Mouse (Mus musculus): ENCODE results near the gene 4931406C07Rik. TPM values are rescaled to one million over a fixed set of nuclear protein-coding genes. Genes with fewer than 3 reads are reported as not detected.
A peak's percentile ranks its signal among the peaks of the same experiment; 100 is the strongest.

4931406C07Rik gene
- polyA plus RNA-seq, 1 experiment, result 10.0 TPM

DNA sequence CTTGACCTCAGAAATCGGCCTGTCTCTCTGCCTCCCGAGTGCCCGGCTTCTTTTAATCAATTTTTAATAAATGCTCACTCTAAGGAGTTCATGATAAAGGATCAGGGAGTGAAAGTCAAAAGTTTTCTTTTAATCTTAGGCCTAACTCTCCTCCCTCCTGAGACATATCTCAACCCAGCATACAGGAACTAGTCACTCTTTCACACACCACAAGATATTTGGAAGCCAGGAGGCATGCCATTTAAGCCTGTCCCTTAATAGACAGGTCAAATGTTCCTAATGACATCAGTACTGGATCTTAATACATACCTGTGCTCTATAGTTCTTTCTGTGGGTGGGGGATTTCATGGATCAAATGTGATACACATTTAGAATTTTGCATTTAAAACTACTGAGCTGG is 27.9 kb downstream of the 4931406C07Rik start:
- Histone ChIP-seq H3K36me3 (ENCODE audit: control insufficient read depth, insufficient read depth, low read length) (peaks cover 20% of the 10 kb centered on the region), H3K27ac (ENCODE audit: insufficient read depth, low read depth, low read length) (no peak overlapping the region), H3K4me1 (ENCODE audit: control insufficient read depth, insufficient read depth, insufficient read length, low read length) (peaks cover 6% of the 10 kb centered on the region; the same call in 1 of the 2 replicates), H3K4me3 (ENCODE audit: low read depth, low read length) (no peak overlapping the region), H3K27me3 (ENCODE audit: control insufficient read depth, insufficient read depth, low read length) (no peaks in the 10 kb centered on the region)
- TF ChIP-seq POLR2A (IDR thresholded peaks at IDR 0.05; ENCODE audit: low read depth, low read length), result no peak
- 74% methylated on average over 3 of the region's 3 CpGs for WGBS

GRCm38 (mm10) chr9:15276855-15277254 is 29.4 kb downstream of the 4931406C07Rik start:
- Histone ChIP-seq H3K4me3 (ENCODE audit: low read depth, low read length) (no peak overlapping the region), H3K4me1 (ENCODE audit: control insufficient read depth, insufficient read depth, insufficient read length, low read length) (peaks cover 6% of the 10 kb centered on the region; the same call in 1 of the 2 replicates), H3K36me3 (ENCODE audit: control insufficient read depth, insufficient read depth, low read length) (peaks cover 33% of the 10 kb centered on the region), H3K27me3 (ENCODE audit: control insufficient read depth, insufficient read depth, low read length) (no peaks in the 10 kb centered on the region), H3K27ac (ENCODE audit: insufficient read depth, low read depth, low read length) (no peak overlapping the region)
- TF ChIP-seq CTCF (IDR thresholded peaks at IDR 0.05; ENCODE audit: extremely low read depth, insufficient read length, insufficient replicate concordance, low read depth, low read length), result no peak
- no peak for TF ChIP-seq POLR2A (IDR thresholded peaks at IDR 0.05; ENCODE audit: low read depth, low read length)
- WGBS, result 94% methylated on average over 4 of the region's 4 CpGs

DNA sequence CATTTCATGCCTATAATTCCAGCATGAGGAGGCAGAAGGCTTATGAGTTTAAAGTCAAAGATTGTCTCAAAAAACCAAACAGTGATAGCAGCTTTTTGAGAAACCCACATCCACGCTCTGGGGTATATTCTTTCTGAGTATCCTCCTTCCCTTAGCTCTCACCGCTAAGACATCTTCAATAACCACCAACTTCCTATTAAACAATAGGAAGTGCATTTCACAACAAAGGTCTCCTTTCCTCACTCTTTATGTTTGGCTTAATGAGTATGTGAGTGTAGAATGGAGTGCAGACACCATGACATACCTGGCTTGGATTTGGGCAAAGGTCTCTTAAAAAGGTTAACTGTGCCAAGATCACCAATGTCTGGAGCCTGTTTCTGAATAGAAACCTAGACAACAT is 32.3 kb downstream of the 4931406C07Rik start:
- Histone ChIP-seq H3K36me3 (ENCODE audit: control insufficient read depth, insufficient read depth, low read length) (peaks cover 57% of the 10 kb centered on the region), H3K27ac (ENCODE audit: insufficient read depth, low read depth, low read length) (no peak overlapping the region), H3K4me3 (ENCODE audit: low read depth, low read length) (no peak overlapping the region), H3K4me1 (ENCODE audit: control insufficient read depth, insufficient read depth, insufficient read length, low read length) (no peaks in the 10 kb centered on the region), H3K27me3 (ENCODE audit: control insufficient read depth, insufficient read depth, low read length) (no peaks in the 10 kb centered on the region)
- no peak for TF ChIP-seq CTCF (IDR thresholded peaks at IDR 0.05; ENCODE audit: extremely low read depth, insufficient read length, insufficient replicate concordance, low read depth, low read length)
- no peak for TF ChIP-seq POLR2A (IDR thresholded peaks at IDR 0.05; ENCODE audit: low read depth, low read length)
- WGBS, result 92% methylated on average over 2 of the region's 2 CpGs

DNA sequence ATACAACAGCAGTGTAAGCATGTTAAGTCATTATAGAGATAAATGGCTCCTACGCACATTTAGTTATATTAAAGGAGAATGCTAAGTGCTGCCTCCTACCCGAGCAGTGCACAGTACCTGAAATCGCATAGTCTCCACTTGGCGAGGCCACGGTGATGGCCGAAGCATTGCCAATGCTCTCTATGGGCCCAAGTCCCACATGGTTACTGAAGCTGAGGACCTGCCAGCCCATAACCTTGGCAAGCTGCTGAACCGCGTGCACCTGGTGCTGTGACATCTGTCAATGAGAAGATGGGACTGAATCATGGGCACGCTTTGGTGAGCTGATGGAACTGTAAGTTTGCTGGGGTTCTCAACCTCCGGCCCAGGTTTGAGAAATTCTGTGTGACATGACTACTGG is 42.8 kb downstream of the 4931406C07Rik start:
- Histone ChIP-seq H3K4me3 (ENCODE audit: low read depth, low read length) (no peak overlapping the region), H3K36me3 (ENCODE audit: control insufficient read depth, insufficient read depth, low read length) (peaks cover 79% of the 10 kb centered on the region), H3K27ac (ENCODE audit: insufficient read depth, low read depth, low read length) (no peak overlapping the region), H3K27me3 (ENCODE audit: control insufficient read depth, insufficient read depth, low read length) (no peaks in the 10 kb centered on the region), H3K4me1 (ENCODE audit: control insufficient read depth, insufficient read depth, insufficient read length, low read length) (no peaks in the 10 kb centered on the region)
- 95% methylated on average over 10 of the region's 10 CpGs for WGBS
- TF ChIP-seq CTCF (IDR thresholded peaks at IDR 0.05; ENCODE audit: extremely low read depth, insufficient read length, insufficient replicate concordance, low read depth, low read length) (no peak), POLR2A (IDR thresholded peaks at IDR 0.05; ENCODE audit: low read depth, low read length) (no peak)

DNA sequence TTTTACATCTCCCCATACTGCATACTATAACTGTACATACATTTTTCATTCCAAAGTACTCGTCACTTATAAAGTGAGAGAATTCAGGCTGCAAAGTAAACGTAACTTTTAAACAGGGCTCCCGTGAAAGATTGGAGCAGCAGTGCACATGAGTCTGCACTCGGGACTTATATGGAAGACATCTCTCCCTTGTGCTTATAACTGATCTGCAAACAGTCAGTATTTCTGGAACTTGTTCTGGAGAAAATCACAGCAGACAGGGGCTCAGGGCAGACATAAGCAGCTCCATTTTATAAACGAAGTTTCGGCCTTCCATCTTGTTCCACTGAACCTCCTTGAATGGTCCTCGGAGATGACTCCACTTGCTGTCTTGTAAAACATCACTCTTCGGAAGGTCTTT is 44.3 kb downstream of the 4931406C07Rik start:
- Histone ChIP-seq H3K4me3 (ENCODE audit: low read depth, low read length) (no peak overlapping the region), H3K27ac (ENCODE audit: insufficient read depth, low read depth, low read length) (no peak overlapping the region), H3K4me1 (ENCODE audit: control insufficient read depth, insufficient read depth, insufficient read length, low read length) (no peaks in the 10 kb centered on the region), H3K36me3 (ENCODE audit: control insufficient read depth, insufficient read depth, low read length) (peaks cover 78% of the 10 kb centered on the region), H3K27me3 (ENCODE audit: control insufficient read depth, insufficient read depth, low read length) (no peaks in the 10 kb centered on the region)
- no peak for TF ChIP-seq POLR2A (IDR thresholded peaks at IDR 0.05; ENCODE audit: low read depth, low read length)
- TF ChIP-seq CTCF (IDR thresholded peaks at IDR 0.05; ENCODE audit: extremely low read depth, insufficient read length, insufficient replicate concordance, low read depth, low read length), result no peak
- WGBS, result 82% methylated on average over 8 of the region's 8 CpGs

GRCm38 (mm10) chr9:15256214-15256613 is 50.0 kb downstream of the 4931406C07Rik start:
- no peak overlapping the region for H3K27ac ChIP-seq (ENCODE audit: insufficient read depth, low read depth, low read length)
- H3K36me3 ChIP-seq (ENCODE audit: control insufficient read depth, insufficient read depth, low read length), result peaks cover 41% of the 10 kb centered on the region
- H3K27me3 ChIP-seq (ENCODE audit: control insufficient read depth, insufficient read depth, low read length), result no peaks in the 10 kb centered on the region
- TF ChIP-seq POLR2A (IDR thresholded peaks at IDR 0.05; ENCODE audit: low read depth, low read length), result no peak
- TF ChIP-seq CTCF (IDR thresholded peaks at IDR 0.05; ENCODE audit: extremely low read depth, insufficient read length, insufficient replicate concordance, low read depth, low read length), result no peak
- WGBS, result 71% methylated on average over 3 of the region's 3 CpGs
- no peak overlapping the region for H3K4me3 ChIP-seq (ENCODE audit: low read depth, low read length)
- H3K4me1 ChIP-seq (ENCODE audit: control insufficient read depth, insufficient read depth, insufficient read length, low read length), result peaks cover 2% of the 10 kb centered on the region; the same call in 1 of the 2 replicates

DNA sequence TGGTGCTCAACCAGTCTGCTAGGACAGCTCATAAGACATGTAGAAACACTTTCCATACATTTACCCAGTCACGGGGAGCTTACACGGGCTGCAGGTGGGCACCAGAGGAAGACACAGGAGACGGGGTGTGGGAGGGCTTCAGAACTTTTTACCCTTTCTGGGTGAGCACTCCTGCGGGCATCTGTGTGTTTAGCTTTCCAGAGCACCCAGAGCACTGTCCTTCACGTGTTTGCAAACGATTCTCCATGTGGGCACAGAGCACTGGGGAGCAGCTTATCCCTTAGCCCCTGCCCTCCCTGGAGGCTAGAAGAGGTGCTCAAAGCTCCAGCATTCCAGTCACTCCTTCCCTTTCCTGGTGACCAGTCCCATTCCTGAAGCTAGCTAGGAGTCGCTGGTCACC is 51.7 kb downstream of the 4931406C07Rik start:
- H3K27me3 ChIP-seq (ENCODE audit: control insufficient read depth, insufficient read depth, low read length), result no peaks in the 10 kb centered on the region
- H3K27ac ChIP-seq (ENCODE audit: insufficient read depth, low read depth, low read length), result no peak overlapping the region
- H3K4me3 ChIP-seq (ENCODE audit: low read depth, low read length), result no peak overlapping the region
- peaks cover 8% of the 10 kb centered on the region for H3K4me1 ChIP-seq (ENCODE audit: control insufficient read depth, insufficient read depth, insufficient read length, low read length)
- 92% methylated on average over 7 of the region's 7 CpGs for WGBS
- TF ChIP-seq POLR2A (IDR thresholded peaks at IDR 0.05; ENCODE audit: low read depth, low read length) (no peak), CTCF (IDR thresholded peaks at IDR 0.05; ENCODE audit: extremely low read depth, insufficient read length, insufficient replicate concordance, low read depth, low read length) (no peak)
- H3K36me3 ChIP-seq (ENCODE audit: control insufficient read depth, insufficient read depth, low read length), result peaks cover 31% of the 10 kb centered on the region

GRCm38 (mm10) chr9:15252196-15252595 is 54.1 kb downstream of the 4931406C07Rik start:
- TF ChIP-seq POLR2A (IDR thresholded peaks at IDR 0.05; ENCODE audit: low read depth, low read length) (no peak), CTCF (IDR thresholded peaks at IDR 0.05; ENCODE audit: extremely low read depth, insufficient read length, insufficient replicate concordance, low read depth, low read length) (no peak)
- H3K36me3 ChIP-seq (ENCODE audit: control insufficient read depth, insufficient read depth, low read length), result peaks cover 14% of the 10 kb centered on the region; the same call in 1 of the 2 replicates
- 78% methylated on average over 7 of the region's 7 CpGs for WGBS
- peaks cover 20% of the 10 kb centered on the region for H3K4me1 ChIP-seq (ENCODE audit: control insufficient read depth, insufficient read depth, insufficient read length, low read length)
- no peaks in the 10 kb centered on the region for H3K27me3 ChIP-seq (ENCODE audit: control insufficient read depth, insufficient read depth, low read length)
- H3K27ac ChIP-seq (ENCODE audit: insufficient read depth, low read depth, low read length), result peak overlapping the region; percentile 25; the same call in 1 of the 2 replicates
- H3K4me3 ChIP-seq (ENCODE audit: low read depth, low read length), result no peak overlapping the region
